Mouse (Mus musculus) cerebellum, postnatal 36 days (tissue): Measurements from ENCODE around the gene Fads2.

ENCODE experiments used
- DNase-seq, 2 experiments: peaks; one replicate each; pipeline ENCODE4 v3.0.0; 2021 to 2022; ENCODE audit warnings: mixed read lengths in 2 of 2

Fads2 gene

GRCm38 (mm10) chr19:10040866-10041387 lies 60.6 kb downstream of the Fads2 start:
- DNase-seq = peak; percentile 72 to 73

- peak; percentile 29 to 34 for DNase-seq
These were observed 61.9 kb downstream of the Fads2 start for GRCm38 (mm10) chr19:10039615-10040014.

GRCm38 (mm10) chr19:10038910-10039309 lies 62.6 kb downstream of the Fads2 start:
- DNase-seq = peak; percentile 27 to 28

DNA sequence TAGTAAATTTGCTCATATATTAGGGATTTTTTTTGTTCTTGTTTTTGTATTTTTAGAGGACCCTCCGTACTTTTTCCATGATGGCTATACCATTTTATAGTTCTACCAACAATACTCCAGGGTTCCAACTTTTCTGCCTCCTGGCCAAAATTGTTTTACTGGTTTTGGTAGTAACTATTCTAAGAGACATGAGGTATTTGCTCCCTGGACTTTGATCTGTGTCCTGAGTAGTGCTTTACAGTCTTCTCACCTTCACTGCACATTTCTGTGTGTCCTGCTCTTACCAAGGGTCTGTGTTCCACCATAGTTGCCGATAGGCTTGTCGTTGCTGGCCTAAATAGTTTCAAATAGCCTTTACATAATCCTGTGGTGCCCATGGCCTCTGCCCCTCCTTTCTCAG lies 63.2 kb downstream of the Fads2 start:
- DNase-seq = no peak

DNA sequence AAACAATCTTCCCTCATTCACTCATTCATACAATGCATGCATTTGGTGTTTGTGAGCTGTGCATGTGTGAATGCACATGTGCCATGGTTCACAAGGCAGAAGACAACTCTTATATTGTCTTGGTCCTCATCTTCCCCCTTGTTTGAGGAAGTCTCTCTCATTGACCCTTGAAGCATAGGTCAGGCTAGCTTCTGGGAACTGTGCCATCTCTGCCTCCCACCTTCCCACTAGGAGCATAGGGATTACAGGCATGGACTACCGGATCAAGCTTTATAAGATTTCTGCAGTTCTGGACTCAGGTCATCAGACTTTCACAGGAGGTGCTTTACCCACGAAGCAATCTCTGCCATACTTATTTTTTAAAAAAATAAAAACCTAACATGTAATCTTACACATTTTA lies 64.0 kb downstream of the Fads2 start:
- no peak for DNase-seq

- peak; percentile 75 for DNase-seq
These were observed 66.6 kb downstream of the Fads2 start for GRCm38 (mm10) chr19:10034785-10035447.

GRCm38 (mm10) chr19:10034356-10034755 lies 67.2 kb downstream of the Fads2 start:
- no peak for DNase-seq

GRCm38 (mm10) chr19:10033211-10033973 lies 68.2 kb downstream of the Fads2 start:
- peak; percentile 62 to 65 for DNase-seq

- no peak for DNase-seq
These were observed 71.8 kb downstream of the Fads2 start for GRCm38 (mm10) chr19:10029746-10030145.

- no peak for DNase-seq
These were observed 76.2 kb downstream of the Fads2 start for GRCm38 (mm10) chr19:10025169-10025875.

DNA sequence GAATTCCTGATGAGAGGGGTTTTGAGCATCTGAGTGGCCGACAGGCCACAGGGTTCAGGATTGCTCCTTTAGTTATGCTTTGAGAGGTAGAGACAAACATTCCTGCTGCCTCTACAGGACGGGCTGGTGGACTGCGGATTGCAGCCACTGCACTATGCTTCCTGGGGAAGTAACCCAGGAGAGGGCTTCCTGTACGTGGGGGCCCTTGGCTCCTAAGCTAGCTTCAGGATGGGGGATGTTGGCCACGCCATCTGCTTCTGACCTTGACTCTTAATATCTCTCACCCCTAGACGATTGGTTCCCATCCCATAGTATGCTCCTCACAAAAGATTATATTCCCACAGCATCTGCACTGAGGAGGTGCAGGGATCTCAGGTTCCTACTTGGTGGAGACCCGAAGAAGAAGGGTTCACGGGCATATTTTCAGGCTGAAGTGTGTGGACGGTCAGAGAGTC lies 78.2 kb downstream of the Fads2 start:
- no peak for DNase-seq

- DNase-seq = no peak
These were observed 78.9 kb downstream of the Fads2 start for GRCm38 (mm10) chr19:10022414-10023303.

DNA sequence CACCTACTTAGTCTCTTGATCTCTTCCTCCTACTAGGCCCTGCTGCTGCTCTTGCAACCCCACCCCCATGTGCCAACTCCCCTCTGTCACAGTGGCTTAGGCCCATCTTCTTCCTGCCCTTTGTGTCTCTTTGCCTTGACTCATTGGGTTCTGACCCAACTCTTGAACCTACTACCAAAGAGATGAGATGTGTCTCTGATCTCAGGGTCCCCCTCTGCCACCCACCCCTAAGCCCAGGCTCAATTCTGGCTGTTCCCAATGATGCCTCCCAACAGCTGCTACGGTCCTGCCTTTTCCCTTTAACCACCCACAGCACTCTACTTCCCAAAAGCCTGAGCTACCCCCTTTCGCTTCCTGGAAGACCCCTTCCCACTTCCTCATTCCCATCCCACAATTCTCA lies 79.6 kb downstream of the Fads2 start:
- DNase-seq = no peak

- no peak for DNase-seq
These were observed 82.3 kb downstream of the Fads2 start for GRCm38 (mm10) chr19:10019214-10019760.

GRCm38 (mm10) chr19:10018527-10018818 lies 83.1 kb downstream of the Fads2 start:
- DNase-seq = no peak

- DNase-seq = peak; percentile 71 to 76
These were observed 83.7 kb downstream of the Fads2 start for GRCm38 (mm10) chr19:10017637-10018526.

DNA sequence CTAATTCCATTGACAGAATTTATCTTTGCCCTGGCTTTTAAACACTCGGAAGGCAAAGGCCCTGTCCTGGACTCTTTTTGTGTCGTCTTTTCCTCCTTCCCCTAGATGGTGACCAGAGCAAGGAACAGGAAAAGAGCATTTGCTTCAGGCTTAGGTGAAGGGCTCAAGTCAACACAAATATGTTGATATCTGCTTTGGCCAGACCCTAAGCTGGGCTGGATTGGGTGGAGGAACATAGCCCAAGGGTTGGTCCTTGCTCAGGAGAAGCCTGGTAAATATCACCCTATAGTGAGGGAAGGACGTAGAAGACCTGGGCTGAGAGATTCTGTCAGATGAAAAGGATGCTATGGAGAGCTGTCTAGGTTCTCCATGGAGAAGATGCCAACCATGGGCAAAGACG lies 85.4 kb downstream of the Fads2 start:
- DNase-seq = no peak

- no peak for DNase-seq
These were observed 86.1 kb downstream of the Fads2 start for GRCm38 (mm10) chr19:10015442-10015841.

GRCm38 (mm10) chr19:10014824-10015223 lies 86.7 kb downstream of the Fads2 start:
- no peak for DNase-seq

DNA sequence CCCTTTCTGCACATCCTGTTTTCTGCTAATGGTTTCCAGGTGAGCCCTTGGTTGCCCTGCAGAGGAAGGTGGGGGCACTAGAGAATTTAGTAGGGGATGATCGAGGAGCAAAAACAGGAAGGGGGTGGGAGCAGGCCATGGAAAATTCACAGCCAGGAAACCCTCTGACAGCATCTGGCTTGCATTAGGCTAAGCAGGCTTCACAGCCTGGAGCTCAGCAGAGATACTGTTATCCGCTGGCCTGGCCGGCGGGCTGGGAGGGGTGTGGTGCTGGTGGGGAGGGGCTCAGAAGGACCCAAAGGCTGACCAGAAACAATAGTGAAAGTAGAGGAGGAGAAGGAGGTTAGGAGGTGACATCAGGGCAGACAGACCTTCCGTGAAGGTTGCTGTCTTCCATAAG lies 87.6 kb downstream of the Fads2 start:
- no peak for DNase-seq

GRCm38 (mm10) chr19:10013348-10013747 lies 88.2 kb downstream of the Fads2 start:
- DNase-seq = no peak
